ENCODE assay signal across 19 mouse cellular contexts in the genomic region with DNA sequence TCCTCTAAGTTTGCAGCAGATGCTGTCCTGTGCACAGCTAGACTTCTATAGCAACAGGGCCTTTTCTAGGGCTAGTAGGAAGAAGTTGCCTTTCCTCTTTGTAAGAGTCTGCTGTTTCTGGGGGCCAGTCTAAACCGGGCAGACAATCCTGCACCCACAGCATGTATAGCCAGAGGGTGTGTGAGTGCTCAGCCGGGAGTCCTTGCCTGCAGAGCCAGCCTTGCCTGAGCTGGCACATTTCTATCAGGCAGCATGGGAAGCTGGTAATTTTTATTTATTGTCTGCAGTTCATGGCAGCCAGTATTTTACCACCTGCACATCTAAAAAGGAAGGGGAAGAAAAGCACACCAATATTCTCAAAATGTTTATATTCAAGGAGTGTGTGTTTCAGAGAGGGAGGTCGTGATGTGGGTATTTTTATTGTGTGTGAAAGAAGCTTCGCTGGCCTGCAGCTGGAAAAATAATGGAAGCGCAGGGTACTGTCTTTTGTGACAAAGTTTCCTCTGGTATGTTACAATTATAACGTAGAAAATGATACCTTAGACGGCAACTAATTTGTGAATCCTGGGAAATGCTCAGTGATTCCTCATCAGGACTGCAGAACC.
DNase-seq lines count a peak whose midpoint lies in the region; ATAC-seq lines count a peak whose summit lies in the region.
"Had no signal": no experiment of that assay in that cellular context is flagged by ENCODE, and none has a peak within 500 bp of the region (broad histone marks: within the 10 kb centered on the region; RNA-seq: fewer than 3 reads in every experiment).

No protein-coding gene starts in this region.

- ATAC-seq in hindbrain, embryonic 11.5 days (ENCODE audit: low FRiP score), result no peak
- ATAC-seq in midbrain, embryonic 13.5 days, result peak; percentile 58; the same call in 1 of the 2 replicates

- no peak overlapping the region for H3K9ac ChIP-seq in hindbrain, embryonic 11.5 days (ENCODE audit: low read depth, low read length)
- no peak overlapping the region for H3K9ac ChIP-seq in midbrain, embryonic 13.5 days (replicated peaks)
- H3K9ac ChIP-seq: embryonic facial prominence, embryonic 12.5 days; limb, embryonic 15.5 days; lung, embryonic 15.5 days had no signal

- WGBS in embryonic facial prominence, embryonic 10.5 days, result 17% methylated on average over 7 of the region's 7 CpGs
- 14% methylated on average over 7 of the region's 7 CpGs for WGBS in hindbrain, embryonic 11.5 days
- 8% methylated on average over 7 of the region's 7 CpGs for WGBS in midbrain, embryonic 13.5 days

- H3K9me3 ChIP-seq in embryonic facial prominence, embryonic 10.5 days, result 0 out of 2 replicates have a peak, but pooled peaks cover 3% of the 10 kb centered on the region
- H3K9me3 ChIP-seq in hindbrain, embryonic 11.5 days (ENCODE audit: control insufficient read depth, low read length), result no peaks in the 10 kb centered on the region; the same call in 1 of the 2 replicates
- peaks cover 2% of the 10 kb centered on the region; the same call in 1 of the 2 replicates for H3K9me3 ChIP-seq in midbrain, embryonic 13.5 days
- H3K9me3 ChIP-seq: embryonic facial prominence, embryonic 12.5 days; G1E; lung, embryonic 15.5 days had no signal

- peaks cover 8% of the 10 kb centered on the region; the same call in 1 of the 2 replicates for H3K27me3 ChIP-seq in embryonic facial prominence, embryonic 10.5 days (replicated peaks; ENCODE audit: low read depth, poor library complexity, severe bottlenecking)
- no peaks in the 10 kb centered on the region for H3K27me3 ChIP-seq in hindbrain, embryonic 11.5 days (ENCODE audit: control insufficient read depth, insufficient read depth, low read length)
- no peaks in the 10 kb centered on the region for H3K27me3 ChIP-seq in midbrain, embryonic 13.5 days
- H3K27me3 ChIP-seq: embryonic facial prominence, embryonic 12.5 days; limb, embryonic 15.5 days; lung, embryonic 15.5 days had no signal

- intact Hi-C loops in heart, postnatal 14 days (cut with DNase I), result no loop called here

- H3K27ac ChIP-seq in embryonic facial prominence, embryonic 10.5 days (replicated peaks), result peak overlapping the region; percentile 41
- H3K27ac ChIP-seq in hindbrain, embryonic 11.5 days (ENCODE audit: low read depth, low read length), result no peak overlapping the region
- no peak overlapping the region for H3K27ac ChIP-seq in midbrain, embryonic 13.5 days
- H3K27ac ChIP-seq: embryonic facial prominence, embryonic 12.5 days; limb, embryonic 15.5 days; lung, embryonic 15.5 days had no signal

- H3K36me3 ChIP-seq in embryonic facial prominence, embryonic 10.5 days (replicated peaks), result no peaks in the 10 kb centered on the region
- no peaks in the 10 kb centered on the region for H3K36me3 ChIP-seq in hindbrain, embryonic 11.5 days (ENCODE audit: control insufficient read depth, insufficient read depth, low read length)
- H3K36me3 ChIP-seq in midbrain, embryonic 13.5 days, result no peaks in the 10 kb centered on the region
- H3K36me3 ChIP-seq: embryonic facial prominence, embryonic 12.5 days; G1E; limb, embryonic 15.5 days; lung, embryonic 15.5 days had no signal

- no peak overlapping the region for H3K4me2 ChIP-seq in hindbrain, embryonic 11.5 days (replicated peaks; ENCODE audit: low read depth, low read length)
- H3K4me2 ChIP-seq in midbrain, embryonic 13.5 days (replicated peaks), result no peak overlapping the region; the same call in 1 of the 2 replicates
- H3K4me2 ChIP-seq: embryonic facial prominence, embryonic 12.5 days; heart, embryonic 11.5 days; limb, embryonic 15.5 days; lung, embryonic 15.5 days had no signal

- peaks cover 7% of the 10 kb centered on the region for H3K4me1 ChIP-seq in embryonic facial prominence, embryonic 10.5 days
- H3K4me1 ChIP-seq in hindbrain, embryonic 11.5 days (replicated peaks; ENCODE audit: control insufficient read depth, insufficient read depth, low read length), result no peaks in the 10 kb centered on the region
- peaks cover 12% of the 10 kb centered on the region for H3K4me1 ChIP-seq in midbrain, embryonic 13.5 days (replicated peaks)
- H3K4me1 ChIP-seq: embryonic facial prominence, embryonic 12.5 days; lung, embryonic 15.5 days had no signal

- peak; percentile 12 for DNase-seq in ZHBTc4 (ENCODE audit: low read depth, low spot score)
- no peak for DNase-seq in embryonic facial prominence, embryonic 10.5 days (ENCODE audit: low spot score)
- peak; percentile 10 for DNase-seq in hindbrain, embryonic 11.5 days (ENCODE audit: low spot score)
- no peak for DNase-seq in c-Kit-positive CD71-positive TER-119-positive erythroid progenitor cells, embryonic 14.5 days (ENCODE audit: low spot score)
- DNase-seq in heart, postnatal 14 days, result no peak
- DNase-seq in adrenal gland, postnatal 4 days (ENCODE audit: low spot score in 2 of 2), result no peak
- DNase-seq in spleen, postnatal 14 days (ENCODE audit: low spot score in 2 of 2), result no peak
- DNase-seq: cerebellum, adult 18-20 months; gastrocnemius, postnatal 14 days; heart, postnatal 4 days; kidney, adult 18-20 months; kidney, postnatal 4 days; right cerebral cortex, postnatal 25 days had no signal

- H3K4me3 ChIP-seq in embryonic facial prominence, embryonic 10.5 days, result no peak overlapping the region
- H3K4me3 ChIP-seq in hindbrain, embryonic 11.5 days (ENCODE audit: low read depth, low read length), result no peak overlapping the region
- H3K4me3 ChIP-seq in midbrain, embryonic 13.5 days (replicated peaks), result no peak overlapping the region
- H3K4me3 ChIP-seq: embryonic facial prominence, embryonic 12.5 days; limb, embryonic 15.5 days; lung, embryonic 15.5 days had no signal

Comparison
In these comparisons a context has a peak if more than half of its experiments do, and no peak if none do; other contexts are left out.
1. DNase-seq: peak in ZHBTc4 (single experiment) and hindbrain, embryonic 11.5 days (single experiment); none in embryonic facial prominence, embryonic 10.5 days (single experiment), c-Kit-positive CD71-positive TER-119-positive erythroid progenitor cells, embryonic 14.5 days (single experiment), heart, postnatal 14 days (0 of 2), adrenal gland, postnatal 4 days (0 of 2) and spleen, postnatal 14 days (0 of 2).